Mouse (Mus musculus): ENCODE results near the gene AC109138.7.

- TF ChIP-seq CTCF (IDR thresholded peaks at IDR 0.05) (no peak), EP300 (IDR thresholded peaks at IDR 0.05; ENCODE audit: insufficient read depth, low read depth, low read length) (no peak)
Measured at GRCm38 (mm10) chr19:4220416-4220815, 6.3 kb downstream of the AC109138.7 start.
